Mouse (Mus musculus): ENCODE results near the gene B3gat3.
A peak's percentile ranks its signal among the peaks of the same experiment; 100 is the strongest.
"Not testable (repeated sequence)": the region's sequence is repeated elsewhere in the genome, so short reads cannot be mapped to it uniquely, and the experiment has no call there.

The B3gat3 gene

DNA sequence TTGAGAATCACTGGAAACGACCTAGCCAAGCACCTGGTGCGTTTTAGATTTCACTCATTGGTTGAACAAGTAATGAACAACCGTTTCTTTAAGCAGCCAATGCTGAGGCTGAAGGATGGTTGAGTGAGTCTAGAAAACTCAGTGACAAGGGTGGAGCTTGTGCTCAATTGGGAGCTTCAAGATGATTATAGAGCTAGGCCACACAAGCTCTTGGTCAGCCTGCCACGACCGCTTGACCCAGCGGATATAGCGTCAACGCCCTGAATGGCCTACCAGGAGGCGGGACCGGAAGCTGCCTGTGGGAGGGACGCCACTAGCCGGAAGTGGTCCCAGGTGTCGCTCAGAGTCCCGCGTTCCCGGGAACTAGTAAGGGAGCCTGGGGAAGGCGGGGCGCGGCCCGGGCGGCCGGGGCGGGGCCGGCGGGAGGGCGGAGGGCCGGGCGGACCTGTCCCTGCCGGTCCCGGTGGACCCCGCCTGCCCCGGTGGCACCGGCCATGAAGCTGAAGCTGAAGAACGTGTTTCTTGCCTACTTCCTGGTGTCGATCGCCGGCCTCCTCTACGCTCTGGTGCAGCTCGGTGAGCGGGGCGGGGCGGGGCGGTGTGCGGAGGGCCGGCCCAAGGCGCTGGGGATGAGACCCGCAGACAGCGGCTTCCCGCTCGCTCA is at the start of gene B3gat3:
TSS of gene B3gat3 (plus strand) at position 302 of the 664 bp plus-strand sequence.
- peak; percentile 87 for DNase-seq (ENCODE audit: low spot score)

- not testable (repeated sequence) for DNase-seq (ENCODE audit: low spot score)
Measured at GRCm38 (mm10) chr19:8870381-8870780, 49.8 kb upstream of the B3gat3 start.

- DNase-seq (ENCODE audit: low spot score), result no peak
Measured at GRCm38 (mm10) chr19:8870838-8871237, 49.3 kb upstream of the B3gat3 start.

DNA sequence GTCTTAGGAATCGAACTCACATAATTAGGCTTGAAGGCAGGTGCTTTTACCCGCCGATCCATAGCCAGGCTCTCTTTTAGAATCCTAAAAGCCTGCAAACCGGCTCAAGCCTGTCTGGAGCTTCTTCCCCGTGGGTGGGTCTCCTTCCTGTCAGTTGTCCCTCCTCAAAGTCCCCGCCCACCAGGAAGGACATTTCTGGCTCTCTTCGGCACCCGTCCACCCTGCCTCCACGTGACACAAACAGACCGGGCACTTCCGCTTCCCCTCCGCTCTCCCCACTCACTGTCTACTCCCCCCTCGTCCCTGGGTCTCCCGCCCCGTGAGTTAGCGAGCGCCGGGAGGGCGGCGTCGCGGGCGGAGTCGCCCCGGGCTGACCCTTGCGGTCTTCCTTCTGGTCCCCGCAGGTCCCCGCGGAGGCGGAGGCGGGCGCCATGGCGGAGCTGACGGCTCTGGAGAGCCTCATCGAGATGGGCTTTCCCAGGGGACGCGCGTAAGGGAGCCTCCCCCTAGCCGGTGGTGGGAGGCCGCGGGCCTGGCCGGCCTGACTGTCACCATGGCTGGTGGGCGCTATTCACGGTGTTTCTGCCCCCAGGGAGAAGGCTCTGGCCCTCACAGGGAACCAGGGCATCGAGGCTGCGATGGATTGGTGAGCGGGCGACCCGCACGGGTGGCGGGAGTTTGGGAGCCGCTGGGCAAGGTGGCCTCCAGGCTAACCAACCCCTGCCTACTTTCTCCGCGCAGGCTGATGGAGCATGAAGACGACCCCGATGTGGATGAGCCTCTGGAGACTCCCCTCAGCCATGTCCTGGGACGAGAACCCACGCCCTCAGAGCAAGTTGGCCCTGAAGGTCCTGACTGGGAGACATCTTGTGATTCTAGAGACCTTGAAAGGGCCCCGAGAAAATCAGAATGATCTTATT is 48.6 kb upstream of the B3gat3 start, which contains the start of gene Ubxn1:
TSS of gene Ubxn1 (plus strand) at position 230 of the 920 bp plus-strand sequence.
- DNase-seq (ENCODE audit: low spot score), result peak; percentile 97

- DNase-seq (ENCODE audit: low spot score), result no peak
Measured at GRCm38 (mm10) chr19:8872266-8872840, 47.8 kb upstream of the B3gat3 start.

- DNase-seq (ENCODE audit: low spot score), result no peak
Measured at GRCm38 (mm10) chr19:8875031-8875430, 45.1 kb upstream of the B3gat3 start.

DNA sequence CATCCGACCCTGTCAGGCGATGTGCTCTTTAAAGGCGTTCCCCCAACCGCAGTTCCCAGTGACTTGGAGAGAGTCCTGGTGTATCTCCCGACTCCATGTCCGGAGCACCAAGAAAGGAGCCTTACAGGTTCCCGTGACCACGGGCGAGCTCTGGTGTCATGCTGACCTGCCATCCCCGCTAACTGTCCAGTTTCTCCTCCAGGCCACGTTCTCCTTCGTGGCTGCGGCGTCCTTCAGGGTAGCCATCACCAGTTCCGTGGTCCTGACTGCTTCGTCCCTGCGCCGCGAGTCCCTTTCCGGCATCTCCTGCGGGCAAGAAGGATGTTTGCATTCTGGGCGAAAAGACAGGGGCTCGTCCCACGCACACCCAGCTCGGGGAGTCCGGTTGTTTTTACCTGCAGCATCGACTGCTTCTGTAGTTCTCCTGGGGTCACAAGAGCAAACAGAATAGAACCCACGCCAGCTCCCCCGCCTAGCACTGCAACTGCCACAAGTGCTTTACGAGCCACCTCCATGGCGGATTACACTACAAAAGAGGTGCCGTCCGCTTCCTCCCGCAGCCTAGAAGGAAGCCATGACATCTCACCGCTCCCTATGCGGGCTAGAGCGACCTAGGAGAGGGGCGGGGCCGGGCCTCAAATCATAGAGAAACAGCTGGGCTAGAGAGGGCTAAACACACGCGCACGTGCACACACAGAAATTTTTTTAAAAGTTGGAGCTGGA is 39.7 kb upstream of the B3gat3 start, which contains the start of gene Uqcc3:
TSS of gene Uqcc3 (minus strand) at position 613 of the 723 bp plus-strand sequence.
- DNase-seq (ENCODE audit: low spot score), result peak; percentile 83

GRCm38 (mm10) chr19:8881034-8881392 is 39.2 kb upstream of the B3gat3 start:
- no peak for DNase-seq (ENCODE audit: low spot score)

DNA sequence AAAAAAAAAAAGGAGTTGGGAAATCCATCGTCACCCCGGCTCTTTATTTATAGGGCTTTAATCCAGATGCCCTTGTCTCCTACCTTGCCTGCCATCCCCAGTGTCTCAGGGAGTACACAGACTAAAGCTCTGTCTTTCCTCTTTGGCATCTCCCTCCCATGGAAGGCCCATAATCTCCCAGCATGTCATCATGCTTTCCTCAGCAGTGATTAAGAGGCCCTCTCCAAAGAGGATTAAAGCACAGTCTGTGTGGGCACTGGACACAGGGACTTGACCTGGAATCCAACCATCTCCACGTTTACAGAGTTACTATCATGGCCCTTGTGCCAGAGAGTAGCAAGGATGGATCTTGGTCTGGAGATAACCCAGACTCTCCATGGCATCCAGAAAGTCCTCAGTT is 36.6 kb upstream of the B3gat3 start, which contains the start of the genes Lbhd1 and Gm49403:
TSS of gene Lbhd1 (plus strand) at position 117 of the 400 bp plus-strand sequence.
TSS of gene Gm49403 (plus strand) at position 315 of the 400 bp plus-strand sequence.
- DNase-seq (ENCODE audit: low spot score), result no peak

DNA sequence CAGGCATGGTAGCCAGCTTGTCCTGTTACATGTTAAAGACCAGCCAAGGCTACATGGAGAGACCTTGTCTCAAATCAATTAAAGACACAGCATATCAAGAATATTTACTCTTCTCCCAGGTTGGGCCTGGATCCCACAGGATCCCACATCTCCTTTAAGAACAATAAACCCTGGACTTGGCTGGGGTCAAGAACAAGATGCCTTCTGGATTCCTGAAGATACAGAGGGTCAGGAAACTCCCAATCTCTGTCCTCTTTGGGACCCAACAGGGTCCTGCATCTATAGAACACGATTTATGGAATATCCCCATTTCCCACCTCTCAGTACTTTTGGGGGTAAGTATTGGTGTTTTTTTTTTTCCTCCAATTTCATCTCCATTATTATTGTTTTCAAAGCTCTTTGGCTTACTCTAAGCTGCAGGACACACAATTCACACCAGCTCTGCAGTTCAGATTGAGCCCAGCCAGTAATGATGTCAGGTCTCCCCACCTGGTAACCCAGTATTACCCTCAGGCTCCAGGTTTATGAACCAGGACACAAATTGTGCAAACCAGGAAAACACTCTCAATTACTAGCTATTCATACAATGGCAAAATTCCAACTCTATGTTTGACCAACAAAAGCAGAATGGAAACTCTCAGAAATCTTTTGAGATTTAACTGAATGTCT is 33.1 kb upstream of the B3gat3 start:
- DNase-seq (ENCODE audit: low spot score), result no peak

DNA sequence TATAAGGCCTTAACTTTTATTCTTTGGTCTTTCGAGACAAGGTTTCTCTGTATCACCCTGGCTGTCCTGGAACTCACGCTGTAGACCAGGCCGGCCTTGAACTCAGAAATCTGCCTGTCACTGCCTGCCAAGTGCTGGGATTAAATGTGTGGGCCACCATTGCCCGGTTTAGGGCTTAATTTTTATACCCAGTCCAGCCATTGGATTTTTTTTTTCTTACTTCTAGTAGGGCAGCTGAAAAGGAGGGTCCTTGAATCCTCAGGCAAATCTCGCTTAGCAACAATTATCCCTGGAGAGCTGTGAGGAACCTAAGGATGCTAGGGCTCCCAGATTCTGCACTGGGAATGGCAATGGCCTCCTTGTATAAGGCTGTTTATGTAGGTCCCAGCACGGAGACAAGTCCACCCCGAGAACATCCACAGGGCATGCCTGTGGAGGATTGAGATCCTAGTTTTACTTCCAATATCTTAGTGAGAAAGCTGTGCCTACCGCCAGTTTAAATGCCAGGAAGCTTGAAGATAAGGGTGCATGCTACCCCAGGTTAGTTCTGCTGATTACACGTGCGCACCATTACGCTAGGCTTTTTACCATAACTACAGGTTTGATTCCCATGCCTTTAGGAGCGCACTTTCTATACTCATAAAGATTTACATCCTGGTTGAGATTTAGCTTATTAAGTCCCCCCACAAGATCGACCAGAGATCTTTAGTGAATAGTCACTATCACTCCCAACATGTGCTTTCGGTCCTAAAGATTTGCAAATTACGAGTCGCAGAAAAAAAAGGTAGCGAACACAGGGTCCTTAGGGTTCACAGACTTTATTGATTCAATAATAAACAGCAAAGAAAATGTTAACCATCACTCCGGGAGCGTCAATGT is 32.4 kb upstream of the B3gat3 start:
- no peak for DNase-seq (ENCODE audit: low spot score)

DNA sequence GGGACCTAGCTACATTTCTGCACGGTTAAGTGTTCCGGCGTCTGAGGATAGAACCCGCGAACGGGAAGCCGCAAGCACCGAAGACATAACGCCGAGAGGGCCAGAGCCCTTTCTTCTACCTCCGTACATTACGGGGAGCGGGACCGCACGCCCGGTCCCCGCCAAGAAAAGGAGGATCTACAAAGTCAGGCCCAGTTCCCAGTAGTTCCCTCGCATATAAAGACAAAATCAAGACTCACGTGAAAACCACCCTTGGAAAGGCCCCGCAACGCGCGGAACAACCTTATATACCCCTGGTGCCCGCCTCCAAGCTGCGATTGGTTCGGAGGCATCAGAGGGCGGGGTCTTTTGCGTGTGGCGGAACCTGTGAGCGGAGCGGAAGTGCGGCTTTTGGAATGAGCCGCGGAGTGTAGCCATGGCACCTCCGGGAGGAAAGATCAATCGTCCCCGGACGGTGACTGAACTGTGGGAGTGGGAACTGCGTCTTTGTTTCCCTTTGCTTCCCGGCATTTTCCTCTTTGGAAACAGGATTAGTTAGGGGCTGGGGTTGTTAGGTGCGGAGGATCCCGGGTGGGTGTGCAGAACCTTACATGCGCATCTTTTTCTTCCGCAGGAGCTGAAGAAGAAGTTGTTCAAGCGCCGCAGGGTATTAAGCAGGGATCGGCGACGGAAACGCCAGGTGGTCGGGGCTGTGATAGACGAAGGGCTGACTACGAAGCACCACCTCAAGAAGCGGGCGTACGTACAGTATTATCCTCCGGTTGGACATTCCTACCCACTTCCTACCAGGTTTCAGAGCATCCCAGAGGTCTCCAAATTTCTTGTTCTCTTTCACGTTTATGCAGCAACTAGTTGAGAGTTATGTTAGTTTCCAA is 31.4 kb upstream of the B3gat3 start, which contains the start of the genes 1810009A15Rik and Gm49416:
TSS of gene 1810009A15Rik (plus strand) at position 343 of the 875 bp plus-strand sequence.
TSS of gene Gm49416 (plus strand) at position 416 of the 875 bp plus-strand sequence.
- DNase-seq (ENCODE audit: low spot score), result peak; percentile 89

DNA sequence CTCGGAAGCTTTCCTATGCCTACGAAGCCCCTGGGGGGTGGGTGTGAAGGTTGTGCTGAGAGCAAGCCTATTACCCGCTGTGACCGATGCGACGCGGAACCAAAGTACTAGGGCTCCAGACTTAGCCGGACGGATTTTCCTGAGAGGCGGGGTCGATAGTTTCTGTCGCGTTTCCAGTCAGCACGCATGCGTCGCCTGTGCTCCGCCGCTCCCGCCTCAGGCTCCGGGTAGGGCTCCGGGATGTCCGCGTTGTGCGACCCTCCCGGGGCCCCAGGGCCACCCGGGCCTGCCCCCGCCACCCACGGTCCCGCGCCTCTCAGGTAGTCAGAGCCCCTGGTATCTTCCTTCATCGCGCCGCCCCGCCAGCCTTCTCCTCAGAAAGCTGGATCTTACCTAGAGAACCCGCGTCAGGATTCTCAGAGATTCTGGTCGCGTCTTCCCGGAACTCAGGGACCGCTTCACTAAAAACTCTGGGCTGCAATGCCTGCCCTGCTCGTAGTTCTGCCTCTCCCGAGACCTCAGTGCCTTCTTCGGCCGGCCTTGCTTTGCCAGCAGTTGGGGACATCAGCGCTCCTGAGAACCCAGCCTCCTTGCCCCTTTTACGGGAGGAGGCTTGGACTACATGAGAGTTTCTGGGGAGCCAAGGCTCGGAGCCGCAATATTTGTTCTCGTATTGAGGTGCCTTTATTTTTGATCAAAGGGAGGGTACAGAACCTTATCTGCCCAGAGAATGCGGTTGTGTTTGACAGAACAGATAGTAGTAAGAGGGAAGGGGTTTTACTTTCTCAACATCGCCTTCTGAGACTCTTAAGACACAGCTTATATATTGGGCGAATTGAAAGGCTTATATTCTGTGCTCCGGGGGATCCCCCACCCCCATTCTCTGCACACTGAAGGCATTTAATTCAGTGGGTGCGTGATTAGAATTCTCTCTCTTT is 27.1 kb upstream of the B3gat3 start, which contains the start of gene Ints5:
TSS of gene Ints5 (plus strand) at position 177 of the 938 bp plus-strand sequence.
- peak; percentile 65 for DNase-seq (ENCODE audit: low spot score)

- DNase-seq (ENCODE audit: low spot score), result no peak
Measured at GRCm38 (mm10) chr19:8895397-8895960, 24.7 kb upstream of the B3gat3 start.

- not testable (repeated sequence) for DNase-seq (ENCODE audit: low spot score)
Measured at GRCm38 (mm10) chr19:8896231-8896630, 23.9 kb upstream of the B3gat3 start.

DNA sequence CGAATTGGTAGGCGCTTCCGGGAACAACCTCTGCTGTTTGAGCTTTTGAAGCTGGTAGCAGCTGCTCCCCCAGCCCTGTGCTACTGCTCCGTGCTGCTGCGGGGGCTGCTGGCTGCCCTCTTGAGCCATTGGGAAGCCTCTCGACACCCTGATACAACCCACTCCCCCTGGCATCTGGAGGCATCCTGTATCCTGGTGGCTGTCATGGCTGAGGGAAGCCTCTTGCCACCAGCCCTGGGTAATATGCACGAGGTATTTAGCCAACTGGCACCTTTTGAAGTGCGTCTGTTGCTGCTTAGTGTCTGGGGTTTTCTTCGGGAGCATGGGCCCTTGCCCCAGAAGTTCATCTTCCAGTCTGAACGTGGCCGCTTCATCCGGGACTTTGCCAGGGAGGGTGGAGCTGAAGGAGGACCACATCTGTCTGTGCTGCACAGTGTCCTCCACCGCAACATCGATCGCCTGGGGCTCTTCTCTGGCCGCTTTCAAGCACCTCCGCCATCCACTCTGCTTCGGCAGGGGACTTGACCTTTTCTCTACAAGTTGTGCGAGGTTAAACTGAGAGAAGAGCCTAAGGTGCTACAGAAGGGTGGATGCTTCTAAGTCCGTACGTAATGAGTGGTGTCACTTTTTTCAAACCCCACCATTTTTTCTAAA is 22.8 kb upstream of the B3gat3 start:
- not testable (repeated sequence) for DNase-seq (ENCODE audit: low spot score)

Data from left cerebral cortex, adult 11 months (tissue).